Mouse (Mus musculus): ENCODE results near the gene Slc10a6.

Gene Slc10a6

GRCm38 (mm10) chr5:103629111-103629764 is at the start of gene Slc10a6:
TSS of gene Slc10a6 (minus strand) at chr5:103629403.
- DNase-seq (ENCODE audit: low read depth, low spot score) = peak; percentile 85

GRCm38 (mm10) chr5:103678974-103679373 is 49.8 kb upstream of the Slc10a6 start:
- DNase-seq (ENCODE audit: low read depth, low spot score) = no peak

DNA sequence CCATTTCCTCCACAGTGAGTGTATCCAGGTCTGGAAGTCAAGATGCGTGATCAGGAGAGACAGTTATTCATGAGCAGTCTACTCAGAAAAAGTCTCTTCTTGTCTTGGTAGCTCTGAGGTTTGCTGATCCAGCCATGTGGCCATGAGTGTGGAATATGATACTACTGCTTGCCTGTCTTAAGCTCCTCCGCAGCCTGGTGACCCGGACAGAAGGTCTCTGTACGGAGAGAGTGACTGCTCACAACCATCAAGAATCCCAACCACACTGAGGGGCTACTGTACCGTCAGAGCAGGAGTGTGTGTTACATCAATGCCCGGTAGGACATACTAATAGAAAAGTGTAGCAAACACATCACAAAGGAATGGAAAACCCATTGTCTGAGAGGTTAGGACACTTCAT is 48.7 kb upstream of the Slc10a6 start:
- no peak for DNase-seq (ENCODE audit: low read depth, low spot score)

GRCm38 (mm10) chr5:103676289-103676881 is 47.2 kb upstream of the Slc10a6 start:
- DNase-seq (ENCODE audit: low read depth, low spot score) = no peak

DNA sequence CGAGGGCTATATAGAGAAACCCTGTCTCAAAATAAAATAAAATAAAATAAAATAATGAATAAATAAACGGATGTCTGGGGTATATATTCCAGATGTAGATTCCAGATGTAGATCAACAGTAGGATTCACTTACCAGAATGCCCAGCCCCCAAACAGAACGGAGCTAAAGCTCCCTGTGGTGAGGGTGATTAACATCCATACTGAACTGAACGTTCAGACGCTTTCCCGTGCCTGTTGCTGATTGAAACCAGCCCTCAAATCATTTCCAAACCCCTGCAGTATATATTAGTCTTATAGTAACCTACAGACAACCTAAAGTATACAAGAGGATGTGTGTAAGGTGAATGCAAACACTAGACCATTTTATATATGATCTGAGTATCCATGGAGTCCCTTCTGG is 45.3 kb upstream of the Slc10a6 start:
- no peak for DNase-seq (ENCODE audit: low read depth, low spot score)

- DNase-seq (ENCODE audit: low read depth, low spot score) = no peak
Observed at GRCm38 (mm10) chr5:103673611-103674010, 44.4 kb upstream of the Slc10a6 start.

DNA sequence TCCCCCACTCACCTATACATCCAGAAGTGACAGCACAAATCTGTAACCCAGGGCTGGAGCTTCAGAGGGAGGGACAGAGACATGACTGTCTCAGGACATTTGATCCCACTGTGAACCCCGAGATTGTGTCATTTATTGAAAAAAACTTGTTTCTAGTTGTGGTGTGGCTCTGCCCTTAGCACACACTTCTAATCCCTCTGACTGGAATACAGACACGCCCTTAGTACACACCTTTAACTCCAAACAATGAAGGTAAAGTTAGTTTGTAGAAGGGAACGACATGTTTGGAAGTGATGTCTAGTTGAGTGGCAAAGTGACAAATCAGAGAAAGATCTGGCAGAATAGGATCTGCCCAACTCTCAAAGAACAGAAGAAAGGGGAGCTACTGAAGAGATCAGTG is 42.7 kb upstream of the Slc10a6 start:
- DNase-seq (ENCODE audit: low read depth, low spot score) = no peak

DNA sequence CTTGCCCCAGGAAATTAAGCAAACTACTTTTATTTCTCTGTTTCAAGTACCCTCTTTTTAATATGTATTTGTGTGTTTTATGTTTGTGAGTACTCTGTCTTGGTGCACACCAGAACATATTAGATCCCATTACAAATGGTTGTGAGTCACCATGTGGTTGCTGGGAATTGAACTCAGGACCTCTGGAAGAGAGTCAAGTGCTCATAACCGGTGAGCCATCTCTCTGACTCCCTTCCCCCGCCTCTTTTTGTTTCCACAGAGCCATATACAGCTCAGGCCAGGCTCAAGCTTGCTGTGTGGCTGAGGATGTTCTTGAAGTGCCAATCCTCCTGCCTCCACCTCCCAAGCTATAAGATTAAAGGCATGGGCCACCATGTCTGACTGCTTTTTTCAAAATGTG is 36.7 kb upstream of the Slc10a6 start:
- no peak for DNase-seq (ENCODE audit: low read depth, low spot score)

DNA sequence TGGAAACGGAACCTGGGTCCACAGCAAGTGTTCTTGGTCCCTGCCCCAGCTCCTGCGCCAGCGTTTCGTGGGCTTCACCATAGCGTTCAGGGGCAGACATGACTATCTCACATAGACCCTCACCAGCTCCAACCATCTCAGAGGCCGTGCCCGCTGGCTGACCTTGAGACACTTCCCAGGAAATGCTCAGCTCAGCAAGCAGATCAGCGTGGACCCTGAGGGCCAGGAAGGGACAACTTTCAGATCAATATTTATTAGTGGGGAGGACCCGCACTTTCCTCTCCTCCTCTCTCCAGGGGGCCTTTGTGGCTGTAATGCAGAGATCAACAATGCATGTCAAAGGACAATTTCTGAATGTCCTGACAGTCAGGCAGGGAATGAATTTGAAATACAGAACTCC is 35.7 kb upstream of the Slc10a6 start:
- no peak for DNase-seq (ENCODE audit: low read depth, low spot score)

DNA sequence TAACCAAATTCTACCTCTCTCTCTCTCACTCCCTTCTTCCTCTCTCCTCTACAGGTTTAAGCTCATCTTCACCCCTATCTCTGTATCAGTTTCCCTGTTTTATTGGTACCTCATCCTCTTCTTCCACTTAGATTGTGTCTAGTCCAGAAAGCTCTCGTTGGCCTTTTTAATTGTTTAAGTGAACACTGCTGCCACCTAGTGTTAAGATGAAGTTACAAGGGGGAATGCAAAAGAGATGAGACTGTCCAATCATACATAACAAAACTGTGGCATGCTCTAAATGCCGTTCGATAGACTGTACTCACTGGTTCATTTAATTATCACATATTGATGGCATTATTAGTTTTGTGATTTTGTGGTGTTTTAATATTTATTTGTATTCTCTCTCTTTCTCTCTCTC is 30.4 kb upstream of the Slc10a6 start:
- peak; percentile 66 for DNase-seq (ENCODE audit: low read depth, low spot score)

DNA sequence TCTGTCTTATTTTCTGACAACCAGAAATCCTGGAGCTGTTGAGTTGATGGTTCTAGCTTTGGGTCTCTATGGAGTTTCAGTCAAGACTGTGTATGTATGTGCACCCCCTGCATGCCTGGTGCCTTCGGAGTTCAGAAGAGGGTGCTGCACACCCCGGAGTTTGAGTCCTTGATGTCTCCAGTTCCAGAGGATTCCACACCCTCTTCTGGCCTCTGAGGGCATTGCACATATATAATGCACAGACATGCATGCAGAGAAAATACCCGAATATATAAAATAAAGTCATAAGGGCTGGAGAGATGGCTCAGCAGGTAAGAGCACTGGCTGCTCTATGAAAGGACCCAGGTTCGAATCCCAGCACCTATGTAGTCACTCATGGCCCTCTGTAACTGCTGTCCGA is 29.7 kb upstream of the Slc10a6 start:
- DNase-seq (ENCODE audit: low read depth, low spot score) = peak; percentile 26

GRCm38 (mm10) chr5:103655346-103656118 is 26.3 kb upstream of the Slc10a6 start, which contains the start of gene 1700016H13Rik:
TSS of gene 1700016H13Rik (minus strand) at chr5:103656010.
- peak; percentile 38 for DNase-seq (ENCODE audit: low read depth, low spot score)

- DNase-seq (ENCODE audit: low read depth, low spot score) = no peak
Observed at GRCm38 (mm10) chr5:103654780-103655179, 25.6 kb upstream of the Slc10a6 start.

GRCm38 (mm10) chr5:103654225-103654624 is 25.0 kb upstream of the Slc10a6 start:
- peak; percentile 52 for DNase-seq (ENCODE audit: low read depth, low spot score)

DNA sequence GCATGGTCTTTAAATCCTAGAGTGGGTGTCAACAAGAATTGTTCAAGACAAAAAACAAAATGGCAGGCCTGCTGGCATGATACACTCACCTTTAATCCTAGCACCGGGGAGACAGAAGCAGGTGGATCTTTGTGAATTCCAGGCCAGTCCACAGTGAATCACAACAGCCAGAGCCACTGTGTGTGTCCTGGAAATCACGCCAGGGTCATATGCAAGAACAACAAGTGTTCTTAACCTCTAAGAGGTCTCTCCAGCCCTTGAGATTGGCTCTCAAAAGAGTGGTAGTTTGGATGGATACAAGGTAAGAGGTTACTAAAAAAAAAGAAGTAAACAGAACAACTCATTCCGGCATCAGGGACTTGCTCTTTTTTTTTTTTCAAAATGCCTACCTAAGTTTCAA is 18.1 kb upstream of the Slc10a6 start:
- DNase-seq (ENCODE audit: low read depth, low spot score) = no peak

GRCm38 (mm10) chr5:103644167-103644566 is 15.0 kb upstream of the Slc10a6 start:
- no peak for DNase-seq (ENCODE audit: low read depth, low spot score)

DNA sequence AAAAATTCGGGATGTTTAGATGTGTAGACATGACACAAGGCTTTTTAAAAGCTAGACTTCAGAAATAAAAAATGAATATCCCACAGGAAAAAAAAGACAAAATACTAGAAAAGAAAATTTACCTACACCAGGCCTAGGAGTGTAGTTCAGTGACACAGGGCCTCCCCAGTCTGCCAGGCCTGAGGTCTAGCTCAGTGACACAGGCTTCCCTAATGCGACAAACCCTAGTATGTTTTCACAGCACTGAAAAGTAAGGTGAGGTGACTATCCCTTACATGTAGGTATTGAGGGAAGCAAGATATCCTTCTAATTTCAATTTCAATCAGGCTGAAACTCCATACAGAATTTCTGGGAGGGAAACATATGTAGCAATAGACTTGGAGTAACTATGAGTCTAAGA is 8.0 kb upstream of the Slc10a6 start:
- no peak for DNase-seq (ENCODE audit: low read depth, low spot score)

DNA sequence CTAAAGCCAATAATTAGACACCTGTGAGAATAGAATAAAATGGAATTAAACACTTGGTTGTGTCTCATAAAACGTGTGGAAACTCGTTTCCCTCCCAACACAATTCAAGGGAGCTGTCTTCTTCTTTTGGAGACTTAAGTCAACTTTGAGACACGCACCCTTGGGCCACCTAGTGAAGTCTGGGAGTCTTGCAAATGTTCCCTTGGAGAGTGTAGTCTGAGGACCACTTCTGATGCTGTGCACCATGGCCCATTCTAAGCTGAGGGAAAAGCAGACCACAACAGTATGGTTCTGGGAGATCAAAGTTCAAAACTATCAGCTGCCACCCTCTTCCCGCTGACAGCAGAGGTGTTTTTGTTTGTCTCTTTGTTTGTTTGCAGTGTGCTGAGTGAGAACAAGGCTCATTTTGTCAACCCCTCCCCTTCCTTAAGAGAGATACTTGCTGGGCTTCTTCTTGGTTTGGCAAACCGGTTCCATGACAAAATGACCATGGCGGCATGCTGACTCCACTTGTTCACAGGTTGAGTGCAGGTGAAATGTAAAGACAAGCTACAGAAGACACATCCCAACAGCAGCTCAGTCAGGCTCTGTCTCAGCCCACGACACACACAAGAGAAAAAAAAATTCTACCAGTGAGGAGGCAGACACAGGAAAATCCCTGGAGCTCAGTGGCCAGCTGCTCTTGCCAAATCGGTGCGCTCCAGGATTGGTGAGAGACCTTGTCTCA is 814 bp upstream of the Slc10a6 start:
- DNase-seq (ENCODE audit: low read depth, low spot score) = no peak

DNA sequence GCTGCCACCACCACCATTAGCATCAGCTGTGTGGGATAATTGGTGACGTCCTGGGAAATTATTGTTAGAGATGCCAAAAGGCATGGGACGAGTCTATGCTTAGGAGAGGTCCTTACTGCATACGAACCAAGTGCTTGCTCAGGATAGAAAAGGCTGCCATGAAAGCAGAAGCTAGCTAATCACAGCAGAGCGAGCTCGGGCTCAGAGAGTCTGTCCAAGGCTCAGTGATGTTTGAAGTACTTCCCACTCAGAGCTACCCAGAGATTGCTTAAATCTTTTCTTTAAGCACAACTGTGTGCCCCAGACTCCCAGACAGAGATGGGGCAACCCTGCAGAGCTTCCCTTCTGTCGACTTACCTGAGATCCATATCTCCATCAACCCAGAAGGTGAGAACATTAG is 704 bp downstream of the Slc10a6 start:
- DNase-seq (ENCODE audit: low read depth, low spot score) = no peak

GRCm38 (mm10) chr5:103624831-103625230 is 4.4 kb downstream of the Slc10a6 start:
- no peak for DNase-seq (ENCODE audit: low read depth, low spot score)

- no peak for DNase-seq (ENCODE audit: low read depth, low spot score)
Observed at GRCm38 (mm10) chr5:103622321-103622720, 6.9 kb downstream of the Slc10a6 start.

GRCm38 (mm10) chr5:103620301-103620973 is 8.8 kb downstream of the Slc10a6 start:
- peak; percentile 13 for DNase-seq (ENCODE audit: low read depth, low spot score)
